Mouse (Mus musculus): ENCODE results near the gene Flnb.

- TF ChIP-seq E2F4 (IDR thresholded peaks at IDR 0.05; ENCODE audit: insufficient read depth) (no peak), POLR2A (IDR thresholded peaks at IDR 0.05; ENCODE audit: insufficient read length, low read depth) (no peak), USF1 (IDR thresholded peaks at IDR 0.05; ENCODE audit: low read depth) (no peak), MYOD1 (IDR thresholded peaks at IDR 0.05; ENCODE audit: control insufficient read depth in 1 of 3, insufficient read length in 2 of 3, low read depth in 2 of 3) (no peak), REST (IDR thresholded peaks at IDR 0.05; ENCODE audit: insufficient read depth, insufficient read length) (no peak), TCF3 (IDR thresholded peaks at IDR 0.05; ENCODE audit: insufficient read length, low read depth) (no peak), POLR2AphosphoS2 (IDR thresholded peaks at IDR 0.05; ENCODE audit: insufficient read length, low read depth) (no peak), TCF12 (IDR thresholded peaks at IDR 0.05; ENCODE audit: insufficient read depth, poor library complexity, severe bottlenecking) (no peak), MAX (IDR thresholded peaks at IDR 0.05; ENCODE audit: low read depth) (no peak), MYOG (IDR thresholded peaks at IDR 0.05; ENCODE audit: control insufficient read depth in 1 of 3, insufficient read depth in 1 of 3, insufficient read length in 2 of 3, low read depth in 2 of 3) (no peak), CEBPB (IDR thresholded peaks at IDR 0.05; ENCODE audit: insufficient read depth, poor library complexity, severe bottlenecking) (no peak), SRF (IDR thresholded peaks at IDR 0.05; ENCODE audit: control insufficient read depth, insufficient read length, low read depth) (no peak)
These were observed 28.9 kb downstream of the Flnb start for GRCm38 (mm10) chr14:7846696-7847095.
